Mouse (Mus musculus) lung, embryonic 14.5 days (tissue): ENCODE measurements around the gene Nenf. TPM values are rescaled to one million over a fixed set of nuclear protein-coding genes. Genes with fewer than 3 reads are reported as not detected.

Experiments
- ATAC-seq: fragments of 200-750 bp; cut with Nextera tagmentation; 2 replicates; pipeline ENCODE4 v1.8.0; 2017; ENCODE audit warnings: mild to moderate bottlenecking, moderate TSS enrichment, moderate library complexity; ENCODE audit not compliant: insufficient read depth
- DNase-seq: peaks from one replicate; pipeline ENCODE4 v3.0.0-alpha.2; 2015
- H3K27ac ChIP-seq: fragments of 300-500 bp; sonication (generic); 2 replicates; pipeline ENCODE4 v1.5.1; 2014; ENCODE audit warnings: low read depth, mild to moderate bottlenecking, moderate library complexity
- H3K27me3 ChIP-seq: fragments of 300-500 bp; sonication (generic); 2 replicates; pipeline ENCODE4 v1.6.1; 2014; ENCODE audit warnings: low read length, control low read depth; ENCODE audit not compliant: insufficient read depth
- H3K36me3 ChIP-seq: fragments of 300-500 bp; sonication (generic); 2 replicates; pipeline ENCODE4 v1.6.1; 2014; ENCODE audit warnings: control low read depth; ENCODE audit not compliant: insufficient read depth
- H3K4me1 ChIP-seq: fragments of 300-500 bp; sonication (generic); 2 replicates; pipeline ENCODE4 v1.6.1; 2014; ENCODE audit warnings: antibody characterized with exemption, control low read depth; ENCODE audit not compliant: insufficient read depth
- H3K4me2 ChIP-seq: fragments of 300-500 bp; sonication (generic); 2 replicates; pipeline ENCODE4 v1.6.1; 2014; ENCODE audit warnings: mild to moderate bottlenecking
- H3K4me3 ChIP-seq: fragments of 300-500 bp; sonication (generic); 2 replicates; pipeline ENCODE4 v1.5.1; 2014; ENCODE audit warnings: low read depth, low read length
- H3K9ac ChIP-seq: fragments of 300-500 bp; sonication (generic); 2 replicates; pipeline ENCODE4 v1.6.1; 2014
- H3K9me3 ChIP-seq: fragments of 300-500 bp; sonication (generic); 2 replicates; pipeline ENCODE4 v1.6.1; 2016; ENCODE audit warnings: low read depth, low read length, control low read depth
- CTCF ChIP-seq: IDR thresholded peaks from 2 replicates; pipeline ENCODE4 v1.5.1; 2016; ENCODE audit warnings: antibody characterized with exemption, low read depth
- WGBS: fragments of 180-500 bp; shearing (Covaris S2); extraction: QIAGEN DNeasy Blood & Tissue Kit; methylation state at CpG from one replicate; pipeline ENCODE4 v1.1.7; 2014; 5-methylcytosine and 5-hydroxymethylcytosine counted together
- polyA plus RNA-seq: library from polyadenylated mRNA; unstranded; fragments of >200 nt; fragmentation: Nextera tagmentation; extraction: Ambion mirVana; gene quantifications from 2 replicates; pipeline ENCODE4 v1.2.1, GENCODE M21; 2014

Nenf gene
- polyA plus RNA-seq, 1 experiment from 2014 or later: 117 TPM

DNA sequence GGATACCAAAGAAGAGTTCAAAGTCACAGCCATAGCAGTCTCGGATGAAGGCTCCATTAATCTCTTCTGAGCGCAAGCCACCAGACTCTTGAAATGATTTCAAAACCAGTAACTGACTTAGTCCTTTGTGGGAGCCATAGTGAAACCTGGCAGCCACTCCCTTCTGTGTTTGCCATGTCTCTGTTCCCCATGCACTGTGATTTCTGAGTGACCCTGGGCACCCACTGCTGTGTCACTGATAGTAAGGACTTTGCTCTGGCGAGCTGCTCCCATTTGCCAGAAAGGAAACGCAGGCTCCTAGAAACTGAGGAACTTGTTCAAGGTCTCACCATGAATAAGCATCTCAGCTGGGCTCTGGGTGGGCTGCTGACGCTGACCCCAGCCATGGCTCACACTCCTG lies 54.5 kb downstream of the Nenf start:
- DNase-seq: no peak
- no peak overlapping the region for H3K4me3 ChIP-seq

DNA sequence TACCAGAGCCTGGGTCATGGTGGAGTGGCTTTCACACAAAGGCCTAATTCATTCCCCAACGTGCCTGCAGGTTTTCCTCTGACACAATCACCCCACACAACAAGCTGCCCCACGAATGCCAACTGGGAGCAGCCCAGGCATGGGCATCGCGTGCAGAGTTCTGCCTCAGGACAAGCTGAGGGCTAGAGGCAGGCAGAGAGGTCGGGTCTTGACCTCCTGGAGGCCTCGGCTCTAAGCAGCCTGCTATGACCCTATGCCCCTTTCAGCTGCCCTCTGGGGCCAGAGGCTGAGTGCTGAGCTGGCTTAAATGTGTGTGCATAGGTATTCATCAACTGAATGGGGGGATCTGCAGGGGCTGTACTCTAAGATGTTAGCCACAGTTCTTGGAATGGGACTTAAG lies 56.1 kb downstream of the Nenf start:
- no peak for ATAC-seq
- no peaks in the 10 kb centered on the region for H3K27me3 ChIP-seq
- DNase-seq: no peak
- no peak overlapping the region for H3K4me3 ChIP-seq
- WGBS: 31% methylated on average over 6 of the region's 6 CpGs
- peaks cover 12% of the 10 kb centered on the region; the same call in 1 of the 2 replicates for H3K4me1 ChIP-seq
- H3K9me3 ChIP-seq: no peaks in the 10 kb centered on the region
- no peaks in the 10 kb centered on the region for H3K36me3 ChIP-seq
- H3K27ac ChIP-seq: no peak overlapping the region
- no peak overlapping the region for H3K4me2 ChIP-seq
- no peak for TF ChIP-seq CTCF
- H3K9ac ChIP-seq: no peak overlapping the region

More for the DNA sequence above, 54.5 kb downstream of the Nenf start:
- no peaks in the 10 kb centered on the region for H3K36me3 ChIP-seq
- peaks cover 13% of the 10 kb centered on the region; the same call in 1 of the 2 replicates for H3K4me1 ChIP-seq
- H3K4me2 ChIP-seq: no peak overlapping the region
- 76% methylated on average over 5 of the region's 5 CpGs for WGBS
- no peak overlapping the region for H3K27ac ChIP-seq
- H3K27me3 ChIP-seq: no peaks in the 10 kb centered on the region
- no peak overlapping the region for H3K9ac ChIP-seq
- no peaks in the 10 kb centered on the region for H3K9me3 ChIP-seq
- no peak for TF ChIP-seq CTCF
- ATAC-seq: no peak

DNA sequence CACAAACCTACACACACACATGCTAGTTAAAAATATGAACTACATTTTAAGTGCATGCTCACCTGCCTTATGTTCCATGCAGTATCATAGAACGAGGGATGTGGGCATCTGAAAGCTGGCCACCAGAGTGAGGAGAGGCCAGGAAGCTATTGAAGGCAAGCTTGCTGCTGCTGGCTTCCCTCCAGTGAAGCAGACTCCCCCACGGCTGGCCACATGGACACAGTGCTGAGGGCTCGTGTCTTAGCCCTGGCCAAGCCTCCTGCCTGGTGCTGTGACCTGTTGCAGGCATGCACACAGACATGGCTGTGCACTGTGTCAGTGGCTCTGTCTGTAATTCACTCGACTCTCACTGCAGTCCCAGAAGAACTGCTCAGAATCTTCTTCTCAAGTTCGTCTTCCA lies 58.3 kb downstream of the Nenf start:
- no peaks in the 10 kb centered on the region for H3K36me3 ChIP-seq
- H3K9me3 ChIP-seq: no peaks in the 10 kb centered on the region
- H3K27me3 ChIP-seq: no peaks in the 10 kb centered on the region
- no peak overlapping the region for H3K27ac ChIP-seq
- H3K4me1 ChIP-seq: peaks cover 12% of the 10 kb centered on the region; the same call in 1 of the 2 replicates
- DNase-seq (no peak), ATAC-seq (no peak)
- WGBS: 55% methylated on average over 5 of the region's 5 CpGs
- TF ChIP-seq CTCF: no peak
- no peak overlapping the region for H3K4me2 ChIP-seq
- no peak overlapping the region for H3K4me3 ChIP-seq
- no peak overlapping the region for H3K9ac ChIP-seq

DNA sequence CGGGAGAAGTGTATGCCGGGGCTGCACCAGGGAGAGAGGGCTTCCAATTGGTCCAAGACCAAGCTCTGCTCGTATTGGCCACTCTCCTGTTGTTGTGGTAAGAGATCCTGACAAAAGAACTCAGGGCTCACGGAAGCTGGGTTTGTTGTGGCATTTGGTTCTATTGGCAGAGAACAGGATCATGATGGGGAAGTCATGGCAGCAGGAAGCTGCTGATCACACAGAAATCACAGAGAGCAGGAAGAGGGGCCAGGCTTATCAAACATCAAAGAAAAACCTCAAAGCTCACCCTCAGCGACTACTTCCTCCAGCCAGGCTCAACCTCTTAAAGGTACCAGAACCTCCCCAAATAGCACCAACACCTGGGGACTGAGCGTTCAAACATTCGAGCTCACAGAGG lies 58.9 kb downstream of the Nenf start:
- H3K4me2 ChIP-seq: no peak overlapping the region
- DNase-seq: peak; percentile 42

DNA sequence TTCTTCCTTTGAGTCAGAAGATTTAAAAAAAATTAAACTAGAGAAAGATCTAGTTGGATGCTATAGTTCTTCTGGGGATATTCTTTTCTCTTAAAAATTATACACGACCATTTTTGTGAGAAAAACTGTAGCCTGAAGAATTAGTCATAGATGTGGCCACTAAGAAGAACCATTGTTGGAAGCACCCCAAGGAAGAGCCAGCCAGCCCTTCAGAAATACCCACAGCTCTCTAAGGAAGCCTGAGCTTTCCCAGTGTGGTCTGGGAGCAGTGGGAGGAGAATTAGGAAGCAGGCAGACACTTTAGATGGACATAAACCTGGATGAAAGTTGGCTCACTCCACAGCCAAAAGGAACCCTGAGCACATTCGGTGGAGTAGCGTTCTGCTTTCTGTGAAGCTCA lies 59.5 kb downstream of the Nenf start:
- no peak for ATAC-seq
- no peaks in the 10 kb centered on the region for H3K9me3 ChIP-seq
- no peak overlapping the region for H3K4me3 ChIP-seq
- H3K4me1 ChIP-seq: peaks cover 16% of the 10 kb centered on the region; the same call in 1 of the 2 replicates
- no peak overlapping the region for H3K4me2 ChIP-seq
- WGBS: 43% methylated on average over 3 of the region's 3 CpGs
- no peak overlapping the region for H3K9ac ChIP-seq
- no peak for DNase-seq
- no peaks in the 10 kb centered on the region for H3K27me3 ChIP-seq
- H3K36me3 ChIP-seq: no peaks in the 10 kb centered on the region
- TF ChIP-seq CTCF: no peak
- peak overlapping the region; percentile 0; the same call in 1 of the 2 replicates for H3K27ac ChIP-seq

More for the DNA sequence above, 58.9 kb downstream of the Nenf start:
- no peaks in the 10 kb centered on the region for H3K9me3 ChIP-seq
- peaks cover 16% of the 10 kb centered on the region; the same call in 1 of the 2 replicates for H3K4me1 ChIP-seq
- no peaks in the 10 kb centered on the region for H3K36me3 ChIP-seq
- no peaks in the 10 kb centered on the region for H3K27me3 ChIP-seq
- H3K27ac ChIP-seq: peak overlapping the region; percentile 0; the same call in 1 of the 2 replicates
- H3K9ac ChIP-seq: no peak overlapping the region
- WGBS: 15% methylated on average over 7 of the region's 7 CpGs
- no peak for ATAC-seq
- no peak overlapping the region for H3K4me3 ChIP-seq
- no peak for TF ChIP-seq CTCF

DNA sequence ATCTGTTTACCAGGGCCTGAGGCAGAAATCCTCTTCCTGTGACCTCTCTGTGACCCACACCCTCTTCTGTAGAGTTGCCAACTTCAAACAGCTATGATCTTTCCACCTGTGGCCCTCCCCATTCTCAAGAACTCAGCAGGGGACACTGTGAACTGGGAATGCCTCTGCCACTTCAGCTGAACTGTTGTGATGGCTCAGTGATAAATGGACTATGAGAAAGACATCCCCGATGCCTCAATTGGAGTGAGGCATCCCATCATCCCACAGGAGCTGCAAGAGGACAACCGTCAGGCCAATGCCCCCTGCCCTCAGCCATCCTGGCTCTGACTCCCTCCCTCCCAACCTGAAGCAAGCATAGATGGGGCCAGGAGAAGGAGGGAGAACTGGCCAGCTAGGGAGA lies 60.0 kb downstream of the Nenf start:
- no peaks in the 10 kb centered on the region for H3K36me3 ChIP-seq
- H3K4me3 ChIP-seq: no peak overlapping the region
- H3K9ac ChIP-seq: no peak overlapping the region
- H3K9me3 ChIP-seq: no peaks in the 10 kb centered on the region
- no peaks in the 10 kb centered on the region for H3K27me3 ChIP-seq
- ATAC-seq (no peak), DNase-seq (no peak)
- peaks cover 16% of the 10 kb centered on the region; the same call in 1 of the 2 replicates for H3K4me1 ChIP-seq
- no peak overlapping the region for H3K4me2 ChIP-seq
- no peak overlapping the region for H3K27ac ChIP-seq
- WGBS: 27% methylated on average over 2 of the region's 2 CpGs
- TF ChIP-seq CTCF: no peak

DNA sequence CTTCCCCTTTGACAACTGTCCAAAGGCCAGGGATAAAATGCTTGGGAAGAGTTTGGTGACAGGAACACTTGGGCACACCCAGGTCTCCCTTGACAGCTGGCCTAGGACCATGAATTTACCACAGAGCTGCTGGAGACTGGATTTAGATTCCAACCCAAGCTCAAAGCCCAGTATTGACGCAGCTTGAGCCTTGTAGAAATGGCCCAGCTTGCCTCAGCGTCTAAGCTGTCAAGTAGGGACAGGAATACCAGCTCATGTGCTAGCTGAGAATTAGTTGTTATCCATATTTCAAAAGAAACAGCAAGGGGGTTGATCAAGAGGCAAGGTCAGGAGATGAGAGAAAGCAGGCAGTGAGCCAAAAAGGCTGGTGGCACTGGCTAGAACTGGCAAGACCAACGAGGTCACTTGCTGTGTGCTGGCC lies 60.6 kb downstream of the Nenf start:
- H3K9ac ChIP-seq: no peak overlapping the region
- no peak overlapping the region for H3K4me3 ChIP-seq
- H3K4me2 ChIP-seq: no peak overlapping the region
- H3K27ac ChIP-seq: no peak overlapping the region
- no peak for TF ChIP-seq CTCF
- peaks cover 16% of the 10 kb centered on the region; the same call in 1 of the 2 replicates for H3K4me1 ChIP-seq
- no peaks in the 10 kb centered on the region for H3K27me3 ChIP-seq
- H3K36me3 ChIP-seq: no peaks in the 10 kb centered on the region
- 70% methylated on average over 3 of the region's 3 CpGs for WGBS
- no peak for DNase-seq
- ATAC-seq: no peak
- H3K9me3 ChIP-seq: no peaks in the 10 kb centered on the region

Other genes with a start within 250 kb of the Nenf start
- 14.2 and 15.0 TPM in 2 replicates for gene Batf3, start 220.3 kb downstream of the Nenf start, polyA plus RNA-seq
- not detected in 2 replicates for gene Fam71a, start 153.4 kb downstream of the Nenf start, polyA plus RNA-seq
- gene Atf3, start 100.2 kb downstream of the Nenf start, polyA plus RNA-seq: 3.7 and 4.5 TPM in 2 replicates
- 22.7 TPM in 2 replicates for gene Tmem206, start 7.7 kb upstream of the Nenf start, polyA plus RNA-seq
- 40.8 and 42.7 TPM in 2 replicates for gene Ppp2r5a, start 85.1 kb upstream of the Nenf start, polyA plus RNA-seq